Mouse (Mus musculus) embryo, embryonic 9.5 days (tissue): ENCODE results near the gene Tjp3.
"Not testable (repeated sequence)": the region's sequence is repeated elsewhere in the genome, so short reads cannot be mapped to it uniquely, and the experiment has no call there.

Experiments
- DNase-seq: peaks from one replicate; pipeline ENCODE4 v3.0.0-alpha.2; 2017; ENCODE audit errors: extremely low spot score

The Tjp3 gene

GRCm38 (mm10) chr10:81233226-81233585 is 58.2 kb downstream of the Tjp3 start:
- no peak for DNase-seq

DNA sequence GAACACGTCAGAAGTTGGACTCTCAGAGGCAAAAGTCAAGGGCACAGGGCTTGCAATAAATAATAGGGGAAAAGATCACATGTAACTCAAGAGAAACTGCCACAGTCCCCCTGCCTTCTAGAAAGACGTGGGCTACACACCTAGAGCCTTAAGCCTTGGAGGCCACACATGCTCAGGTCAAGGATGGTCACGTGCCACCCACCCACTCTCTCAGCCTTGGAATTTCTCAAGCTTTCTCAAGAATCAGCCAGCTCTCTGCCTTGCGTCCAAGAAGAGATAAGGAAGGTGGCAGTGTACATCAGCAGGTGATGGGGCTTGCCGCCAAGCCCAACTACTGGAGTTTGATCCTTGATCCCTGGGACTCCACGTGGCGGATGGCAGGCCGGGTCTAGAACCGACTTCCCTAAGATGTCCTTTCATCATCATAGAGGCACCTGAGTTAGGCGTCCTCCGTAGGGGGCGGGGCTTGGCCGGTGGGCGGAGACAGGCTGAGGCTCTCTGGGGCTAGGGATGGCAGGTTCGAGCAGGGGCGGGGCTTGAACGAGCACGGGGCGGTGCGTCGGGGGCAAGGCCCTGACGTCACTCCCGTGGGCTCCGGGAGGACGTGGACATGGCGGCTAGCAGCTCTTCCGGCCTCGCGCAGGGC is 58.7 kb downstream of the Tjp3 start, which contains the start of gene Zfr2:
Zfr2 (plus strand) TSS at position 576 of the 646 bp plus-strand sequence.
- DNase-seq = peak; percentile 90

- DNase-seq = no peak
These were observed 59.9 kb downstream of the Tjp3 start for GRCm38 (mm10) chr10:81231436-81231835.

DNA sequence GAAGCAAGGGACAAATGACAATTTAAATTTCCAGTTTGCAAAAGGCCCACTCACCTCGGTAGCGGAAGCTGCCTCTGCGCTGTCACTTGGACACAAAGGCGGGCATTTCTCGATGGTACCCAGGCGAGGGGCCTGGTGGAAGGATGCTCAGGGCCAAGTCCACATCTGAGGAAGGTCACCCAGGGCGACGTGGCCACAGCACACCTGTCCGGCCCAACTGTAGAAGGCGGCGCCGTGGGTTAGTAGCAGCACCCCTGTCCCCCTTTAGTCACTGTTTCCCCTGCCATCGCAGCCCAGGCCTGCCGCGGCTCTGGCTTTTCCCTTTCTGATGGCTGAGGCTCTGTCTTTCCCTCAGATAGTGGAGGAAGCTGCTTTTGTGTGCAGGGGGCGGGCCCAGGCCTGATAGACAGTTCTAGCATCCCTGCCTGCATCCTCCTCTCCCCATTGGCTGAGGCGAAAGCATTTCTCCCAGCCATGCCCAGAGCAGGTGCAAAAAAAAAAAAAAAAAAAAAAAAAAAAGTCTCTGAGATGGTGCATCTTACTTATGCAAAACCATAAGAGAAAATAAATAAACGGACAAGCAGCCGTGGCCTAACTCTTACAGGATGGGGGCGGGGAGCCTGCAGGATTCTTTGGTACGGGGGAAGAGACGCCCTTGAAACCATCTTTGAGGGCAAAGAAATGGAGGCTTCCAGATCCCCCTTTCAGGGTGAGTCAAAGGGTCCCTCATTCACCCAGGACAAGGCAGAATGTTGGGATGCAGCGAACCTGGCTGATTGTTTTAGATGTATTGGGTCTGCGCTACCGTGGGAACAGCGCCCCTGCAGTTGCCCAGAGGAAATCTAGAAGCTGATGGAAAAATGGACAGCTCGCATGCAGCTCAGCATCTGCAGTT is 60.7 kb downstream of the Tjp3 start, which contains the start of gene Atcay:
Atcay (minus strand) TSS at position 396 of the 895 bp plus-strand sequence.
- peak; percentile 34 for DNase-seq

DNA sequence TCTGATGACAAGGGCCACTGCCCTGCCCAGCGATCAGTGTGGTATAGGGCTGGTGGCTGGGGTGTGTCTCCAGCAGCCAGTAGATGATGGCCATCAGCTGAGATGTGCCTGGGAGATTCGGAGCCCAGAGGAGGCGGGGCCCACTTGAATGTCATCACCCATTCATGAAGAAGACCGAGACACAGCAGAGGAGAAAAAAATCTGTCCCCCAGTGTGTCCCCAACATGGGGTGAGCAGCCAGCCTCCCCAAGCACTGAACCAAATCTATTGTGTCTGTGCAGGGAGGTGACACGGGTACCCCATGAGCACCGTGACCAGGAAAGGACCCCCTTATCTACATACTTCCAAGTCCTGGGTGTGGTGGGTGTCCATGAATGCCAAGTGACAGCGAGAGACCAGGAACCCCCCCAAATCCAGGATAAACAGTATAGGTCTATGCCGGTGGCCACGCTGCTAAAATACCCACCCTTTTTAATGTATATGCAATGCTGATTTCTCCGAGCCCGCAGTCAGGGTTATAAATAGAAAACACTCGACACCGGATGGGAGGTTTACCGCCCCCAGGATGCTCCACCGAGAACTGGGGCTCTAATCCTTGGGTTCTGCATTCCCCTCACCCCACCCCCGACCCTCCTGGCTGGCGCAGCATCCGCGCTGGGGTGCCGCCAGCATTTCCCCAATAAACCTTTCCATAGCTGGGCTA is 61.5 kb downstream of the Tjp3 start:
- no peak for DNase-seq

DNA sequence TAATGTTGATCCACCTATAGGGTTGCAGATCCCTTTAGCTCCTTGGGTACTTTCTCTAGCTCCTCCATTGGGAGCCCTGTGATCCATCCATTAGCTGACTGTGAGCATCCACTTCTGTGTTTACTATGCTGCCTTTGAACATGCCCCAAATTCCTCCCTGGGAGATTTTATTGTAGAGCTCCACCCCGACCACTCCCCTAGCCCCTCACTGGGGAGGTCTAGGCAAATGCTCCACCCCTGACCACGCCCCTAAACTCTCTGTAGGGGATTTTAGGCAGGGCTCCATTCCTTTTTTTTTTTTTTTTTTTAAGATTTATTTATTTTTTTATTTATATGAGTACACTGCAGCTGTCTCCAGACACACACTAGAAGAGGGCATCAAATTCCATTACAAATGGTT is 67.7 kb downstream of the Tjp3 start:
- DNase-seq = not testable (repeated sequence)
